Mouse (Mus musculus) telencephalon, adult 2 months (tissue): ENCODE data around the gene Plekha6.

ENCODE experiments used
- DNase-seq: peaks from one replicate; pipeline ENCODE4 v3.0.0-alpha.2; 2011; ENCODE audit warnings: low read depth, low spot score

The Plekha6 gene

DNA sequence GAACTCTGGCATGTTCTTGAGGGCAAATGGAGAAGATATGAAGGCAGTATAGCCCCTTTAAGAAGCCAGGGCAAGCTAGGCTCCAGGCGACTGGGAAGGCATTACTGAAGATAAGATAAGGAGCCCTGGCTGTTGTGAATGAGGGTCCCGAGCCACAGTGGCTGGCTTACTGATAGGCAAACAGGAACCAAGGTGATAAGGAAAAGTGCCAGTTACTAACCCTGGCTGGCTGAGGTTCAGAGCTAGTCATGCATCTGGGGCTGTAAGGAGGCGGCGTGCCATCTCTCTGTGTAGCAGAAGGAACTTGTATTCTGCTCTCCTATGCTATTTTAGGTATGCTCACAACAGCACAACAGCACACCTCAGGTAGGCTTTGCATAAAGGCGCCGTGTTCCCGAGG lies 80.7 kb downstream of the Plekha6 start:
- no peak for DNase-seq

DNA sequence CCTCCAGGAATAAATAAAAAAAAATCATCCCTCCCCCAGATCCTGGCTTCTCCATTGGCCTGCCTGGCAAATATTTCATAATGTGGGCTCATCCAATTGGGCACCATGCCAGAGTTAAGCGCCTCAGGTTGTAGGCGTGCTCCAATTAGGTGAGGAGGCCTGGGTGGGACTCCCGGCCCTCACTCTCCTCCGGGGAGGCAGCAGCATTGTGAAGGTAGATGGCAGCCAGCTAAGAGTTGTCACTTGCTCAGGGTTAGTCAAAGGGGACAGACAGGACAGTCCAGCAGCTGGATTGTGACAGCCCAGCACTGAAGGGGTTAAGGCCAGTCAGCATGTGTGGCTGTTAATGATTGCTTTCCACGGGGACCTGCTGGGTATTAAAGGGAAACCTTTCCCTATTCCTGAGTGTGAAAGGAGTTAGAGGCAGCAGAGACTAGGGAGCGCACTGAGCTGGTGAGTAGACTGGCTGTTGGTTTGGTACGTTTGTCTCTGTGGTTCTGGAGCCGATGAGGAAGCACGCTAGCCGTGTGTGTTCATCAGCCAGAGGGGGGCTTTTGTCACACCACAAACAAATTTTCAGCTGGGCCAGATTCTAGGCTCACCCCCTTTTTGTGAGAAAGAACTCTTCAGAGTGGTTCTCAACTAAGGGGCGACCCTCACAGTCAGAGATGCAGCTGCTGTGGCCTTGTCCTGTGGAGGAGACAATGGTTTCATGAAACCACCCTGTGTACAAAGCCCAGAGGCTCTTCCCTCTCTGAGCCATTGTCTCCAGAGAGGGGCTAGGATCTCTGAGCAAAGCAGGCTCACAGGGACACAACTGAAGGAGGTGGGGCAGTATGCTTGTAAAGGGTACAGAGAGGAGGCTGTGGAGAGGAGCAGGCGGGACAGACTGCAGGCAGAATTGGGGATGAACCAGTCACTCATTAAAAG lies 81.9 kb downstream of the Plekha6 start:
- DNase-seq = no peak

DNA sequence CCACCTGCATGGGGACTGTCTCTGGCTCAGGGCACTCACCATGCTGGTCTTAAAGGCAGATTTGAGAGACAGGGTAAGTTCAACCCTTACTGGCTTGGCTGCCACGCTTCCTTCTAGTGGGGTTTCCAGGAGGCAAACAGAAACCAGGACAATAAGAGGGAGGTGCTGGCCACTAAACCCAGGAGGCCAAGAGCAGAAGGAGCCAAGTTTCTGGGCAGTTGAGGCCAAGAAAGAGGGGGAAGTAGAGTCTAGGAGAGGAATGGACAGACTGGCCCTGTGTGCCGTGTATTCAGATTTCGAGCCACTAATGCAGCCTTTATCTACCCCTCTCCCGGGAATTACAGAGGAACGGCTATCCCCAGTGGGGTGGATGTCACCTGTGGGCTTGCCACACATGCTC lies 83.2 kb downstream of the Plekha6 start:
- no peak for DNase-seq

DNA sequence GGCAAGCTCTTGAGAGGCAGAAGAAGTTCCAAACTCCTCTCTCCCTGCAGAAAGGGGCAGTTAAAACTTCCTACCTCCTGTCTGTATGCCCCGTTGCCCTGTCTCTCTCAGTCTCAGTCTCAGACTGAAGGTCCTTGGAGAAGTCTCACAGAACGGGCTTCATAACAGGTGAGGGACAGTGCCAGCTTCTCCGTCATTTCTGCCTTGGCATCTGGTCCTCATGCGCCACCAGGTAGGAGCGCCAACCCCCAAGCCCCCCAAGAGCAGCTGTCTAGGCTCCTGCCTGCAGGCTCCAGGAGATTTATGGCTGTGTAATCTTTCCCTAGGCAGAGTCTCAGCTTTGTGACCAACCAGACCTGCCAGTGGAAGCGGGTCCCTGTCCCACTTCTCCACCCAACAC lies 86.8 kb downstream of the Plekha6 start:
- DNase-seq = no peak

DNA sequence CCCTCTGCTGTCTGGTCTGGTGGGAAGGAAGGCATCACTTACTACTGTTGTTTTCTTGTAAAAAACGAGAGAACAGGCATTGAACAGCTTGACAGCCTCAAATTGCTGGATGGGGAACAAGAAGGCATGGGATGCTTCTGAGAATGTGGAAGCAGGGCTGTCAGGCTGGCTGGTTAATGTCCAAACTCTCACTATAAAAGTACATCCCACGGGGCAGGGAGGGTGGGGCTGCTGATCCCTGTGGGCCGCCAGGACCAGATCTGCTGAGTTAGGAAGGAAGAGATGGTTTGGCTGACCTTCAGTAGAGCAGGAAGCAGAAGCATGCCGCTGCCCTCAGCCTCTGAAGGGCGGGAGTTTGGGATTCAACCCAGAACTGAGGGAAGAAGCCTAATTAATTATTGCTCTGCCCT lies 87.6 kb downstream of the Plekha6 start:
- no peak for DNase-seq

DNA sequence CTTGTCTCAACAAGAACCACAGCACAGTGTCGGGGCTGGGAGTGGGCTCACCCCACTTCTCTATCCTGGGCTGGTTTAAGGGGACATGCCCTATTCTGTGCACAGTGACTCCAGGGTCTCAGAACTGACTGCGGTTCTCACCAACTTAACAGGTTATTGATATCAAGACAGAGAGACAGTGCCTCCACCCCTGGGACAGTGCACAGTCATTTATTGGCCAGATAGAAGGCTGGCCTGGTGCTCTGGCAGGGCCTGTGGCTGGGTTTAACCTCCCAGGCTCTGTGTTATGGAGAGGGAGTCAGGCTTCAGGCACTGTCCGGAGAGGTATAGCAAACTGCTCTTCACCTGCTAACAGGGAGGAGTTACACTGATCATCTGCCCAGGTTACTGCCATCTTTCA lies 88.2 kb downstream of the Plekha6 start:
- DNase-seq = no peak

DNA sequence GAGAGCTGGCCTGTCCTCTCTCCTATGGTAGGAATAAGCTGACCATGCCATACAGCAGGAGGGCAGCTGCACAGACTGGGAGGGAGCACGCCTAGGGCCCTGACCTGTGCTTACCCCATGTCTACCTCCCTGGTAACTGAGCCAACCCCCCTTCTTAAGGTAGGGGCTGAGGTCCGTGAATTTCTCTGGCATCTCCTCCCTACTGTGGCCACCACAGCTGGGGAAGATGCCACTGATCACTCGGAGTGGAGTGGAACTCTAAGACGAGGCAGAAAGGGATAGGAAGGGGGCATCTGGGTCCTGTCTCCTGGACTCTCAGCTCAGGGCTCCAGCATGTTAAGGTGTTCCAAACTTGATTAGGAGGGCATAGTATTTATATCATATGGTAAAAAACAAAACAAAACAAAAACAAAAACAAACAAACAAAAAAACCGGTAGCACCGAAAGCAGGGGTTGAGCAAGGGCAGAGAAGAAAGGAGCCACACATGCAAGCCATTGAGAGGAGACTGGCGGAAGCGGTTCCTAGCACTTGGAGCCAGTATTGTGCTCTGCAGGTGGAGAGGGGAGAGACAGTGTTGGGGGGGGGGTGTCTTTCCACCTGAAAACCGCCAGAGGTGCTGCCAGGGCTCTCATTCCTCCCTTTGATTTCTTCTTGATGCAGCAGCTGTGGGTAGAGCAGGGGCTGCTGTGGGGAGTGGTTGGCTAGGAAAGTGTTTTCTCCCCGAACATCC lies 89.0 kb downstream of the Plekha6 start:
- no peak for DNase-seq

DNA sequence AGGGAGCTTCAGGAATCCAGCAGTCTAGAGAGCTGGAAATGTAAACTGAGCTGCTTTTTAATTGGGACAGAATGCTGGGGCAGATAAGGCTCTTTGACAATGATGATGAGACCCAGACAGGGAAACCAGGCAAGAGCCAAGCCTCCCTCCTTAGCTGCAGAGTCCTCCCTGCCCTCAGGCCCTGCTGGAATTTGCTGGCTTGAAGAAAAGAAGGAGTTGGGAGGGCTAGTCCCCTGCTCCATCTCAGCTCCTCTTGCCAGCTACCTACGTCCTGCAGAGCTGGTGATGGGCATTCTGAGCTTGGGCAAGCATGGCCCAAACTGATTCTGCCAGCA lies 89.5 kb downstream of the Plekha6 start:
- no peak for DNase-seq

DNA sequence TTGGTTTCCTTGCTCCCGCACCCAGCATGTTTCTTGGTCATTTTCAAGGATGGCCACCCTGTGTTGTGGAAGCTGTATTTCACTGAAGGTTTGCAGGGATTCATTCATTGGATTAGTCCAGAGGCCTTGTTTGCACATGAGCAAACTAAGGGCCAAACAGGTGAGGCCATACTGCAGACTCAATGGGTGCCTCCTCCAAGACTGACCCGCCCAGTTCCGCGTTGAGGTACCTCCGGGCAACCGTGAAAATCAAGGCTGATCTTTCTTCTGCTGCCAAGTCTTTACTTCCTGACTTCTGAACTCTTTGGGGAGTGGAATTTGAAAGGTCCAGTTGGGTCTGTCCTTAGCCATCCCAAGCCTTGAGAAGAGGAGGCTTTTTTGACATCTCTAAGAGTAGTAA lies 90.2 kb downstream of the Plekha6 start:
- no peak for DNase-seq

DNA sequence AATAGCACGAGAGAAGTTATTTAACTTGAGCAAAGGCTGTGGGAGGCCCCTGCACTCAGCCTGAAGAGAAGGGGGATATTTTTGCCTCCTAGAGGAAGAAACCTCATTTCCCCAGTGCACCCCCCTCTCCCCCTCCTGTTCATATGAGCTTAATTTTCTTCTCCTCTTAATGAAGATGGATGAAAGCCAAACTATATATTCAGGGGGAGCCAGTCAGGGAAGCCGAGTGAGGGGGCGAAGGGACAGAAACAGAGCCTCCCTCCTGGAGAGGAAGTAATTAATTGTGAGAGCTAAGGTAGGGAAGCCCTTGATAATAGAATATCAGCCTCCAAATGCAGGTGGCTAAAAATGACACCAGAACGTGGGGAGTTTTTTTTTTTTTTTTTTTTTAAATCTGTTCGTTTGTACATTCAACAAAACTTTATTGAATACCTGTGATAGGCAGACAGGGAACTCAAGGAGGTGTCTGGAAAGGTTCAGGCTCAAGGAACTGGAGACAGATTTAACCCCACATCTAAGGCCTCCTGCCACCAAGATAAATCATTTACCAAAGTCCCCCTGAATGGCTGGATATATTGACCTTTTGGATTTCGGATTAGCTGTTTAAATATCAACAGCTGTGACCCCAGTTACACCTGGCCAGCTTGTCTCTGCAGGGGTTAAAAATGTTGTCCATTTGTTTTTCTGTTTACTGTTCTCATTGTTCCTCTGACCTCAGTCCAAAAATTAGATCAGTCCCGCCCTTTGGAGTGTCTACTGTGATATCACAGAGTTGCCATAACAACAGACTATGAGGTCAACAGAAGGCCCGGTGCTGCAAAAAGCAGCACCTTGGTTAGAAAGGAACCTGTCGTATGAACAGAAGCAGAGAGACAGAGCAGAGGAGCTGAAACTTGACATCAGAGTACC lies 91.1 kb downstream of the Plekha6 start:
- DNase-seq = no peak

DNA sequence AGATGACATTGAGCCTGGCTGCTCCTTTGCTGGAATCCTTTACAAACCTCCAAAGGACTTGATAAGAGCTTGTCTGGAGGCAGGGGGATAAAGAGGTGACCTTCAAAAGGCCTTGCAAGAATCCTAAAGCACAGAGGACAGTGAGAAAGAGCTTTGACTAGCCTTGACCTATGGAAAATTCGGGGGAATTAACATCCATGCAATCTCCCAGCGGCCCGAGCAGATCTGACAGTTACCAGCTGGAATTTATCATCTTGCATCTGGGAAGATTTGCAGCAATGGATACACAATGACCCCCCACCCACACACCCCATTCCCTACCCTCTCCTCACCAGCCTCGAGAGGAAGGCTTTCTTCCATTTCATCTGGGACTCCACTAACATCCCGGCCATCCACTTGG lies 91.8 kb downstream of the Plekha6 start:
- no peak for DNase-seq

DNA sequence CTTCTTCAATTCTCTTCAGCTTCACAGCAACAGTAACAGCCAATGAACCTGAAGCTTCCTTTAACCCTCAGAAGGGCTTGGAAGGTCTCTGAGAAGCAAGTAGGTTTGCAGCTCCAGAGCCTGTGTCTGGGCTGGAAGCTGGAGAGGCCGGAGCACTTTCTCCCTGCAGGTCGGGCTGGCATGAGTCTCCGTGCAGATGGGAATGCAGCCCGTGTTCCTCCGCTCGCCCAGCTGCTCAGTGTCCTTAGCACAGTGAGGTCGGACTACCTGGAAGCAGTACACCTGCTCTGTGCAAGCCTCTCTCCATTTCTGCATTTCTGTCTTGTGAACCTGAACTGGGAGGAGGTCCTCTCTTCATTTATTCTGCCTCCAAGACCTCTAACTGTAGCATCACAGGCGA lies 92.3 kb downstream of the Plekha6 start:
- no peak for DNase-seq

DNA sequence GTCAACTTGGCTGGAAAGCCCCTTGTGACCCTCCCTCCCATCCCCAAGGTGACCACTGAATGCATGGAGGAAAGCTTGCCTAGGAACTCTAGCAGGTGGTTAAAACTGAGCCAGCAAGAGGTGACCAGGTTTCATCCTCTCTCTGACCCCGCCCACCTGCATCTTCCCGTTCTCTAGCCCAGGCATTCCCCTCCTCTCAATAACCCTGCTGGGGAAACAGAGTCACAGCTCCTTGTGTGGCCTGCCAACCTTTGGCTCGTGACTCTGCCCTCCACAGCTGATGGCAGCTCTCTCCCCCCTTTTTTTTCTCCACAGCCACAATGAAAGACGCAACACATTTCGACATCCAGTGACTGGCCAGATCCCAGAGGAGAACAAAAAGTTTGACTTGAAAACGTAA lies 94.7 kb downstream of the Plekha6 start:
- DNase-seq = no peak

DNA sequence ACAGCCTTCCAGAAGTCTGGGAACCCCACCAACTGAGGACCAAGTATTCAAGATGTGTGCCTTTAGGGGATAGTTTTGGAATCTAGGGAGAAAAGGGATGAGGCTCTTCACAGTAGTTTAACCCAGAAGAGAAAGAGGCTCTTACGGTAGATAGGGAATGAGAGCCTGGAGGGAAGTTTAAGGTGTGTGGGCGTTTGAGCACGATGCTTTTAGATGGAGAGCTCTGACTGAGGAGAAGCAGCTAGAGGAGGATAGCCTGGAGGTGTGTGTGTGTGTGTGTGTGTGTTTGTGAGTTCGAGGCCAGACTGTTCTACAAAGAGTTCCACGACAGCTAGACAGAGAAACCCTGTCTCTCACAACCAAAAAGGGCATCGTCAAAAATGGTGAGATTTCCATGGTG lies 98.6 kb downstream of the Plekha6 start:
- DNase-seq = no peak

DNA sequence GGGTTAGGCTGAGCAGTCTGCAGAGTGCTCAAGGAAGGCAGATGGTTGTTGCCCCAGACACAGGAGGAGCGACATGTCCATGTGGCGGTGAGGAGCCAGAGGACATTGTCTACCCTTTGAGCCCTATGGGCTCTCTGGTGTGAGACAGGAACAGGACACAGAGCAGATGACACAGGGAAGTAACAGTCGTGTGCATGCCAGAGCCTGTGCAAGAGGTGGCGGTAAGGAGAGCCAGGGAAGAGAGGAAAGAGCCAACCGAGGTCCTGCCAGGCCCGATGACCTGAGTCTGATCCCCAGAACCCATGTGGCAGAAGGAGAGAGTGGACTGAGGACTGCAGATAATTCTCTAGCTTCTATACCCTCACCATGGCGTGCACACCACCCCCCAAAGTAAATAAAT lies 99.1 kb downstream of the Plekha6 start:
- no peak for DNase-seq

DNA sequence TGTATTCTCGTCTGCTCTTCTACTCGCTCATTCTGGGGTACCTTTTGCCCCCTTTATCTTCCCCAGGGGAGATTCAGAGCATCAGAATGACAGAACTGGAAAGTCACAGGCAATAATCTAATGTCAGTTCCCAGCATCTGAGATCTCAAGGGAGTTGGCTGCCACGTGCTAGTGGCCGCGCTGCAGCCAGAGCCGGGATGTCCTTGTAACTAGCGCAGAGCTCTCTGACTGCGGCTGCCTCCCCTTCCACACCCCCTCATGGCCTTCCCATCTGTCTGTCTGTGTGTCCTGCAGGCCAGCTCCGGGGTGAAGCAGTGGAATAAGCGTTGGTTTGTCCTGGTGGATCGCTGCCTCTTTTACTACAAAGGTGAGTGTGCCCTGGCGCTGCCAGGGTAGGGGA lies 100.4 kb downstream of the Plekha6 start:
- no peak for DNase-seq

DNA sequence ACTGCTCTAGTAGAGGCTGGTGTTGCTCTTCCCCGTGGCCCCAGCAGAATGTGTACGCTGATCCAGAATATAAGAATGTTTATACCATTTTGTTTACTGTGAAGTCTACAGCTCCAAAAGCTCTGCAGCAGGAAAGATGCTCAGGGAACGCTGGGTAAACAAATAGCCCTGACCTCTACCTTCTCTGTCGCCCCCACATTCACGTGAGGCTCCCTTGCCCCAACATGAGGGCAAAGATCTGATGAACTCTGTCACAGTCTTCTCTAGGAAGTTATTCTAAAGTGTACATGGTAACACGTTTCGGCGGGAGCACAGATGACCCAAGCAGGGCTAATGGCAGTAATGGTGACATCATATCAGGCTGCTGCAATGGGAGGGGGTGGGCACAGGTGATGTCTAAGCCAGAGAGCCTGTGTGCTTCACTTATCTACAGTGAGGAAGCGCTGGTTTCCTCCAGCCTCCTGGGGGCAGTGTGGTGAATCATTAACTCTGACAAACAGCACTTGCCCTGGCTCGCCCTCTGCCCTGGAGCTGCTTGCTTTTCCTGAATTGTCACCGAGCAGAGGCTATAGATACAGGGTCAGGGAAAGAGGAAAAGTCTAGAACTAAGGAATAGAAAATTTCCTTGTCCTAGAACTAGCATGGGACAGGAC lies 101.2 kb downstream of the Plekha6 start:
- DNase-seq = no peak

DNA sequence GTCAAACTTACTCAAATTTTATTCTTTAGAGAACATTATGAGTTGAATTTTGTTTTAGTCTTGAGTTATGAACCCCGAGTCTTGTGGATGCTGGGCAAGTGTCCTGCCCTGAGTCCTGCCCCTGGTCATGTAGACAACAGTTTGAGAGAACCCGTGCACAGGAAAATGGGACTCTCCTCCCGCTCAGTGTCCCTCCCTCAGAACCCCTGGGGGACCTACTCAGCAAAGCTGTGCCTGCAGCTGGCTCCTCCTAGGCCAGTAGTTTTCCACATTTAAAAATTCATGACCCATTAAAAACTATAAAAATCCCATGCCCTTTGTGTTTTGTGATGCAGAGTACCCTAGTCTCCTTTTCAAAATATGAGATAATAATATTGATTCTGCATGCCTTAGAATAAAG lies 103.1 kb downstream of the Plekha6 start:
- DNase-seq = no peak

DNA sequence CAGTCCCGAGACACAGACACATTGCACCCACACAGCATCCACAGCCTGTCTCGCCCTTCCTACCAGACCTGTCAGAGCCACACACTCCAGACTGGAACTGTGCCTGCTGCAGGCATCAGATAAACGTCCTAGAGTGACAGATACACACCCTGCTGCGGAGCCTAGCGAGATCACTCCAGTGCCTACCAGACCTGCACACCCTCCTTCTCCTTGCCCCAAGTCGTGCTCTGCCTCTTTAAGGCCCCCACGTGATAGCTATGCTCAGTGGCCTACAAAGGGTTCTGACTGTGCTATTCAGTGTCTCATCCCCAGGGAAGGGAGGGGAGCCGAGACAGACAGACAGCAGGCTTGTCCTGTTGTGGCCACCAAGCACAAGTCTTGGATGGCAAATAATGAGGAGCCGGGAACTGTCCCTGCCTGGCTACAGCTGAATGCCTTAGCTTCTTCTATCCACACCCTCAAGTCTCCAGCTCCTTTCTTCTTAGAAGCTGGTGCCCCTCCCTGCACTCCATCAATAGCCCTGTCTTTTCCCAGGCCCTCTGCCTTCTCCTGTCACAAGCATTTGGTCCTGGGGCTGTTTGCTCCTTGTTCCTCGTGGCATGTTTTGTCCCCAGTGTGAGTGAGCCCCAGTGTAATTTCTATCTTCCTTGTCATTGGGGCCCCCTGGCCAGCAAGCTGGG lies 103.9 kb downstream of the Plekha6 start:
- no peak for DNase-seq

DNA sequence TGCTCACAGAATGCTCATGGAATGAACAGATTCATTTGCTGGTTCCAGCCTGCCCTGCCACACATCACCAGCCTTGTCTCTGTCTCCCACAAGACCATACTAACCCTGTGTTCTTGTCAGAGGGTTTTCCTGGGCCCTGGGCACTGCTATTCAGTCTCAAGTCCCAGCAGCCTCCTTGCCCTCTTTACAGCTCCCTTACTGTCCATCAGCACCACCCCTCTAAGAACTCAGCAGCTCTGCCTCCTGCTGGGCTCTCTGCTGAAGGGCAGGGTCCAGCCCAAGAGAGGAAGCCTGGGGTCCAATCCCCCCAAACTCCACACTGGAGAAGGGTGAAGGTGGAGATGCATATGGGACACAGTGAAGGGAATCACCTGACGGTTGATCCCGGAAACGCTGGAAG lies 104.5 kb downstream of the Plekha6 start:
- DNase-seq = no peak

DNA sequence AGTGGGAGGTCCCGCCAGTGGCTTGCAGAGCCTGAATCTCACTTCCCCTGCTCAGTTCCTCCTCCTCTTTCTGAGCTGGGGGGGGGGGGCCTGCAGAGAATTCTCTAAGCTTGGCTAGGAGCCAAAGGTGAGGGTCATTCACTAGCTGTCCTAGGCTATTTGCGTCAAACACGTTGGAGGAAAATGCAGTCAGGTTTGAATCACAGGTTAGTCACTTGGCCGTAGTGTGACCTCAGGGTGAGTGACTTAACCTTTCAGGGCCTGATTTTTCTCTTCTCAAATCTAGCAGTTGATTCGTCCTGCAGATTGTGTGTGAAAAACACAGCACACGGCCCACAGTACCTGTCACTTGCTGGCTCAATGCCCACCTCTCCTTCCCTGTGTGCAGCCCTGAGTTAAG lies 106.3 kb downstream of the Plekha6 start:
- no peak for DNase-seq
